Mouse (Mus musculus): ENCODE data around the gene Krtap1-5.
A peak's percentile ranks its signal among the peaks of the same experiment; 100 is the strongest.
"Not testable (repeated sequence)": the region's sequence is repeated elsewhere in the genome, so short reads cannot be mapped to it uniquely, and the experiment has no call there.

The Krtap1-5 gene

DNA sequence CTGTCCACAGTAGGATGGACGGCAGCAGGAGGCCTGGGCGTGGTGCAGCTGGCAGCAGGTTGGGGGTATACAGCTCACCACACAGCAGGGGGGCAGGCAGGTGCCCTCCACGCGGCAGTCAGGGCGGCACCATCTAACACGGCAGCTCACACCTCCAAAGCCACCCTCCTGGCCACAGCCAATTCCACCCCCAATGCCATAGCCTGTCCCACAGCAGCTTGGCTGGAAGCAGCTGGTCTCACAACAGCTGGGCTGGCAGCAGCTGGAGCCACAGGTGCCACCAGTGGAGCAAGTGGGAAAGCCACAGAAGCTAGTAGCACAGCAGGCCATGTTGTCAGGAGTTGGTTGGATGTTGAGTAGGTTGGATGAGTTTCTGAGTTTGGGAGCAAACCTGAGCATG, at the start of gene Krtap1-5:
Krtap1-5 (minus strand) TSS at position 381 of the 400 bp plus-strand sequence.
- DNase-seq = no peak

DNA sequence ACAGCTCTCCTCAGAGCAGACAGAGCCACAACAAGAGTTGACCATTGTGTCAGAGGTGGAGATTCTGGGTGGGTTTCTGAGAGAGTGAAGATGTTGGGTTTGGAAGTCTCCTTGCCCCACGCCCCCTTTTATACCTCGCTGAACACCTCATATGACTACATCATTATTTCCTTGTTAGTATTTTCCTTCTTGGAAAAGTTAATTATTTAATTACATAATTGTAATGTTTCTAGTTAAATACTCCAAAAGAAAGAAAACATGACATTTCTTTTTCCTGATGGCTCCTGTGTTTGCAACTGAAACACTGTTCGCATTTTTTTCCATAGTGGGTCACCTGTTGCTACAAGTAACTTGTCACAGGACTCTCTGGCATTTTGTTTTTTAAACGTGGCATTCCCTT, 47.3 kb upstream of the Krtap1-5 start, which contains the start of gene Krtap4-1:
Krtap4-1 (minus strand) TSS at position 101 of the 400 bp plus-strand sequence.
- DNase-seq = no peak

DNA sequence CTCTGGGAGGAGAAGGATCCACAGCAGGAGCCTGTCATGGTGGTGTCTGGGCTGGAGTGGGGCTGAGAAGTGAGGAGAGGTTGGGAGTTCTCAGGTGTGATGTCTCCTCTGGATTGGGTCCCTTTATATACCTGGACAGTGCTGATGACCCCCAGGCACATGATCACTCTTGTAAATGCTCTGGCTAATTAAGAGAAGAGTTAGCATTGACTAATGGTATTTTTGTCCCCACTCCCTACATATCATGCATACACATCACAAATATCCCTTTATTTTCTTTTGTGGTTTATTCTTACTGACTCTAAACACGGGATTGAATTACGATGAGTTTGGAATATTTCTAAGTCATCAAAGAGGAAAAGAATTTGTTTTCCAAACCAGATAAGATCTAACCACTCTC, 39.5 kb upstream of the Krtap1-5 start, which contains the start of gene Gm11562:
Gm11562 (minus strand) TSS at position 101 of the 400 bp plus-strand sequence.
- DNase-seq = no peak

DNA sequence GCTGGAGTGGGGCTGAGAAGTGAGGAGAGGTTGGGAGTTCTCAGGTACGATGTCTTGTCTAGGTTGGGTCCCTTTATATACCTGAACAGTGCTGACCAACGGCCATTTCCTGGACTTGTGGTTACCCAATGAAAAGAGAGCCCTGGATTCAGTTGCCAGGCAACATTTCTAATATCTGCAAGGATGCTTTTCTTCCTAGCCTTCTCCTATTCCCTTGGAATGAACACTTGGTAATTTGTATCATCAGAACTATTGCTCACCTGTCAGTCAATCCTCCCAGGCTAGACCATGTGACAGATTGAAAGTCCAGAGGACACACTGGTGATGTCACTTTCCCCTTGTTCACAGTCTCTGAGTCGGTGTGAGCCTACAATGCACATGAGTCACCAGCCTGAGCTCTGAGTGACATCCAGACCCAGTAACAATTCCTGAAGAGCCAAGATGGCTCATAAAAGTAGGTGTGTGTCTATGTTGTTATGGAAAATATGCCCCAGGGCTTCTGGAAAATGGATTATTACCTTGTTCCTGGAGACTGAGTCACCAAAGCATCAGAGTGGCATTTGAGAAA, 34.1 kb upstream of the Krtap1-5 start, which contains the start of gene Krtap2-4:
Krtap2-4 (minus strand) TSS at position 51 of the 568 bp plus-strand sequence.
- no peak for DNase-seq

DNA sequence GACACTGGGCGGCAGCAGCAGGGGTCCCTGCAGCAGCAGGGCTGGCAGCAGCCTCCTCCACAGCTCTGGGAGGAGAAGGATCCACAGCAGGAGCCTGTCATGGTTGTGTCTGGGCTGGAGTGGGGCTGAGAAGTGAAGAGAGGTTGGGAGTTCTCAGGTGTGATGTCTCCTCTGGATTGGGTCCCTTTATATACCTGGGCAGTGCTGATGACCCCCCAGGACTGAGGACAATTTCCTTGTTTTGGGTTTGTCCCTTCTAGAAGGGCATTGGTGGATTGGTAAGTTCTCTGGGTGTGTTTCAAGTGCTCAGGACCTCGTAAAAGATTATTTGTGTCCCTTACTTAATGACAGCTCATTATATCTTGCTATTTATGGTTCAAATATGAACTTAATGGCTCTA, 29.3 kb upstream of the Krtap1-5 start, which contains the start of gene Gm11937:
Gm11937 (minus strand) TSS at position 101 of the 400 bp plus-strand sequence.
- not testable (repeated sequence) for DNase-seq

DNA sequence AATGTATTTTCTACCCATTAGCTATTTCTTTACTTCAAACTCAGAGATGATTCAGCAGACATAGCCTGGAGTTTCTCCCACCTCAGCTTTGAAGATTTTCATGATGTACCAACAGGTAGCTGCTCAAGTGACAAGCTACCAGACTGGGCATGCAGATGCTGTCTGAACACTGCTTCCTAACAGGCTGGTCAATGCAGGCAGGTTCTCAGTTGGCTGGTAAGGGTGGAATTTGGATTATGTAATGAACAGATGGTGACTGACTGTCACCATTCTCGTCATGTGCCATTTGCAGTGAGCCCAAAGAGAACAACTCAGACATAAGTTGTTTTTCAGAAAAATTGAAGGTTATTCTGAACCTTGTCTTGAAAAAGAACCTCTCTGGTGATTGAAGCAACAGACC, 28.3 kb upstream of the Krtap1-5 start:
- DNase-seq = no peak

DNA sequence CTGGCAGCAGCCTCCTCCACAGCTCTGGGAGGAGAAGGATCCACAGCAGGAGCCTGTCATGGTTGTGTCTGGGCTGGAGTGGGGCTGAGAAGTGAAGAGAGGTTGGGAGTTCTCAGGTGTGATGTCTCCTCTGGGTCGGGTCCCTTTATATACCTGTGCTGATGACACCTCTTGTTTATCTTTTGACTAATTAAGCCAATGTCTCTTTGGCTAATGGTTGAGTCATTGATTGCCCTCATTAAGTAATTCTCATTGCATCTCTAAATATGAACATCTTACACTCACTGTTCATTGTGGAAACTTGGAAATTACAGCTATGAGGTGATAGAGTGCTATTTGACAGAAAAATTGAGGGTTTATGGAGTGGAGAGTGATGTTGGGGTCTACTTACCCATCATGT, 22.4 kb upstream of the Krtap1-5 start, which contains the start of gene Gm11938:
Gm11938 (minus strand) TSS at position 101 of the 400 bp plus-strand sequence.
- DNase-seq = not testable (repeated sequence)

DNA sequence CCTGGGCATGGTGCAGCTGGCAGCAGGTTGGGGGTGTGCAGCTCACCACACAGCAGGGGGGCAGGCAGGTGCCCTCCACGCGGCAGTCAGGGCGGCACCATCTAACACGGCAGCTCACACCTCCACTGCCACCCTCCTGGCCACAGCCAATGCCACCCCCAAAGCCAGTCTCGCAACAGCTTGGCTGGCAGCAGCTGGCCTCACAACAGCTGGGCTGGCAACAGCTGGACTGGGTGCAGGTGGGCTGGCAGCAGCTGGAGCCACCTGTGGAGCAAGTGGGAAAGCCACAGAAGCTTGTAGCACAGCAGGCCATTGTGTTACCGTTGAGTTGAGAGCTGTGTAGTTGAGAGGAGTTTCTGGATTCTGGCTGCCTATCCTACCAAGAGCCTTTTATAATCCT, 16.9 kb upstream of the Krtap1-5 start, which contains the start of gene Krtap9-3:
Krtap9-3 (minus strand) TSS at position 364 of the 400 bp plus-strand sequence.
- DNase-seq = not testable (repeated sequence)

DNA sequence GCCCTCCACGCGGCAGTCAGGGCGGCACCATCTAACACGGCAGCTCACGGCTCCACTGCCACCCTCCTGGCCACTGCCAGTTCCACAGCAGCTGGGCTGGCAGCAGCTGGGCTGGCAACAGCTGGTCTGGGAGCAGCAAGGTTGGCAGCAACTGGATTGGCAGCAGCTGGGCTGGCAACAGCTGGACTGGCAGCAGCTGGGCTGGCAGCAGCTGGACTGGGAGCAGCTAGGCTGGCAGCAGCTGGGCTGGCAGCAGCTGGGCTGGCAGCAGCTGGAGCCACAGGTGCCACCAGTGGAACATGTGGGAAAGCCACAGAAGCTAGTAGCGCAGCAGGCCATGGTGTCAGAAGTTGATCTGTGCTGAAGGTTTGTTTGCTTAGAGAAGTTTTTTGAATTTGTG, 10.2 kb upstream of the Krtap1-5 start, which contains the start of gene Krtap1-3:
Krtap1-3 (minus strand) TSS at position 359 of the 400 bp plus-strand sequence.
- DNase-seq = no peak

DNA sequence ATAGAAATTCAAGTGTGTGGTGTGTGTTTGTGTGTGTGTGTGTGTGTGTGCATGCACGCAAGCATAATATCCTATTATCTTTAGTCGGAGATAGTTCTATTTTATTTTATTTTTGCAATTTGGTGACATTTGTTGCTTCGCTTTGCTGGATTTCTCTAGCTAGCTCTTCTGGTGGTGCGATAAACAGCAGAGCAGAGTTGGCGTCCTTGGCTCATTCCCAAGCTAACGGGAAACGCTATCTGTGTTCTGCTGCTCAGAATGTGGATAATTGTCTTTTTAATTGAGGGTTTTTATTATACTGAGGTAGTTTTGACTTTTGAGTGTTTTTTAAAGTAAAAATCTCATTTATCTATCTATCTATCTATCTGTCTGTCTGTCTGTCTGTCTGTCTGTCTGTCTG, 4.3 kb upstream of the Krtap1-5 start:
- no peak for DNase-seq

DNA sequence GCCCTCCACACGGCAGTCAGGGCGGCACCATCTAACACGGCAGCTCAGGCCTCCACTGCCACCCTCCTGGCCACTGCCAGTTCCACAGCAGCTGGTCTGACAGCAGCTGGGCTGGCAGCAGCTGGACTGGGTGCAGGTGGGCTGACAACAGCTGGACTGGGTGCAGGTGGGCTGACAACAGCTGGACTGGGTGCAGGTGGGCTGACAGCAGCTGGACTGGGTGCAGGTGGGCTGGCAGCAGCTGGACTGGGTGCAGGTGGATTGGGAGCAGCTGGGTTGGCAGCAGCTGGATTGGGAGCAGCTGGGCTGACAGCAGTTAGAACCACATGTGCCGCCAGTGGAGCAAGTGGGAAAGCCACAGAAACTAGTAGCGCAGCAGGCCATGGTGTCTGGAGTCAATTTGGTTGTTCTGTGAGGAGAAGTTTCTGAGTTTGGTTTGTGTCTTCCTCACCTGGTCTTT, 2.5 kb upstream of the Krtap1-5 start, which contains the start of gene Krtap1-4:
Krtap1-4 (minus strand) TSS at position 410 of the 460 bp plus-strand sequence.
- DNase-seq = no peak

DNA sequence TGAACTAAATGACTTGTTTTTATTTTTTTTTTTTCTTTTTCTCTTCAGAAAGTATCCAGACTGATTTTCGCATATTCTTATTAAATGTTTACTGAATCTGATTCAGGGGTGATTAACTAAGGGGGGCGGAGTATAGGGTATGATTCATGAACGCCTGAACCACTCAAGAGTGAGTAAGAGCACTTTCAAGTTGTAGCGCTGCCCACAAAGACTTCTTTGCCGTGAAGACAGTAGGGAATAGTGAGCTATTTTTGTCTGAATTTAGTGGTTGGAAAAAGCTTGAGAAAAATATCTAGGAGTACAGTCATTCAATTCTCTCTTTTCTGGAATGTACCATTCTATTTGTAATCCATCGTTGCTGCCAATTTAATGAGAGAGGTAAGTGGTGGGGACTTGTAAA, 748 bp upstream of the Krtap1-5 start:
- DNase-seq = no peak

DNA sequence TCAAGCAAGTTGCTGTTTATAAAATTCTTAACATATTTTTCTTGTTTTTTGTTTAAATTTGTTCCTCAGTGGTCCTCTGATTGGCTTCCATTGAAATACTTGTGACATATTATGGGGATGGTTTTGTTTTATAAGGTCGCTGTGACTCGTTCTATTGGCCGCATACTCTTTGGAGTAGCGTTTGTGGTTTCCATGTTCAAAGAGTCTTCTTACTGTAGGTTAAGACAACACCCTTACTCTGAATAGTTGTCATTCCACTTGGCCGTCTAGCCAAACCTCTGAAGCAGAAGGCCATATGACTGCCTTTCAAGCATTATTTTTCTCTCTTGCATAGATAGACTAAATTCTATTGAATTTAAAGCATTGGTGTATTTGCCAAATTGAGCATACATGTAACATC, 235 bp upstream of the Krtap1-5 start:
- no peak for DNase-seq

DNA sequence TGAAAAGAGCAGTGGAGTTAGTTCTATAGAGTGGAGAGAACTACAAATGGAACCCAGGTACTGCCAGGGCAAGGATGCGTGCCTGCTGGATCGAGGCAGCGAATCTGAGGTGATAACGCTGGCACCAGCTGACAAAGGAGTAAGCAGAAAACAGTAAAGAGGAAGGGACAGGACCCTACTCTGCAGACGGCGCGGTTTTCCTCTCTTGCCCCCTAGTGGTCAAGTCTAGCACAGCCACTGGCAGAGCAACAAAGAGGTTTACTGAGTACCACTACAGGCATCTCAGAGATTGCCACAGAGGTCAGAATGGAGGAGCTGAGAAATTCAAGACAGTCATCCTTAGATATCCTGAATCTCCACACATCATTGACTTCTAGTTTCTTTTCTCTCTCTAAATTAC, 6.7 kb downstream of the Krtap1-5 start:
- DNase-seq = peak; percentile 11 to 16

DNA sequence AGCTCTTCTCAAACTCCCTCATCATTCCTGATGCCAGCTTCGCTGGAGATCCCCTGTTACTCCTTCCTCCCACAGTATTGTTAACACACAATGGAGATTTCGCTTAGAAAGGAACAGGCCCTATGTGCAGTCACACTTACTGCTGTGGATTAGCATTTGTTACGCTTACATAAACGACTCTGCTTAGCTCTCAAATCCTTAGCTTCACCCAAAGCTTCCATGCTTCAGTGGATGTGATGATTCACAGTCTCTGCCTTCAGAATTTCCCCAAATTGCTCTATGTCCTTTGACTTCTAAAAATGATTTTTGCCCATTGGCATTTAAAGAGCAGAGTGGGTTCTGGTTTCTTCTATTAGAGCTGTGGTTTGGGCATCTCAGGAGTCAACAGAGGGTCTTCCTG, 7.7 kb downstream of the Krtap1-5 start:
- DNase-seq = no peak

DNA sequence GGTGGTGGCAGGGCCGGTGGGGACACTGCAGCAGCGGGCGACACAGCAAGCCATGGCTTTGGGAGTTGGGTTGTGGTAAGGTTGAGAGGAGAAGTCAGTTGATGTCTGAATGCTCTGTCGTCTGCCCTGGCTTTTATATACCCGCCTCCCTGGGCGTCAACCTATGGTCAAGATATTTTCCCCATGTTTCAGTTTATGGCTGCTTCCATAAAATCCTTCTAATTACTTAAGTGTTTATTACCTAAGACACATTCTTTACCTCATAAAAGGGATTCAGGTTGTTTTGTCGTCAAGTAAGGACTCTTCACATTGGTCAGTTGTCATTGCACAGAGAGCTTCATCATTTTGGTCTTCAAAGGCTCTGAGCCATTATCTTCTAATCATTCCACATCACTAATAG, 14.3 kb downstream of the Krtap1-5 start, which contains the start of gene Krtap3-1:
Krtap3-1 (minus strand) TSS at position 101 of the 400 bp plus-strand sequence.
- DNase-seq = no peak

DNA sequence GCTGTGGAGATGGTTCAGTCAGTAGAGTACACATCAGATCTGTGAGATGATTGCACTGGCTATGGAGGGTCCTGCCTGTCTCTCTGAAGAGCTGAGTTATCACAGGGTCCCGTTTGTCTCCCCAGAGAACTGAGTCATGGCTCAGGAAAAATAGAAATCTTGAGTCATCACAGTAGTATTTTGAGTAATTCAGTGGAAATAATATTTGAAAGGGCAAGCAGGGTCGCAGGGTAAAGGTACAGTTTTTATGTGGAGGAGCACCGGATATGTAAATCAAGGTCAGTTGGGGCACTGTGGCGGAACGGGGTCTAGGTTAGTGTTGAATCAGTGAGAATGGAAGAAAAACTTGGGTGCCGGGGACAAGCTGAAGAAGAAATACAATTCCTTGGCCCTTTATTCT, 18.2 kb downstream of the Krtap1-5 start:
- DNase-seq = no peak

DNA sequence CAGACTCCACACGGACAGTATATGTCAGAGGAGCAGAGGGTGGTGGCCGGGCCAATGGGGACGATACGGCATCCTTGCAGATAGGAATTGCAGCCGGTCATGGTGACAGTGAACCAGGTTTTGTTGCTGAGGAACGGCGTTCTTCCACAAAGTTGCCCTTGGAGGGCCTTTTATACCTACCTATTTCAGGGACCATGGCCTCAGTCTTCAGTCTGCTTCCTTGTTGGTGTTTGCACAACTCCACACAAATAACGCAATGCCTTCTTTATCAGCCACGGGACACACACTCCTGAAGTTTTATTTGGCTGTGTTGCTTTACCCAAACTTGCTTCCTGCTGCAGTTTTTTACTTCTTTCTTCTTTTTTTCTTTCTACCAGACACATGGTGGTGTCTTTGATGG, 21.4 kb downstream of the Krtap1-5 start, which contains the start of gene Gm11939:
Gm11939 (minus strand) TSS at position 101 of the 400 bp plus-strand sequence.
- DNase-seq = no peak

DNA sequence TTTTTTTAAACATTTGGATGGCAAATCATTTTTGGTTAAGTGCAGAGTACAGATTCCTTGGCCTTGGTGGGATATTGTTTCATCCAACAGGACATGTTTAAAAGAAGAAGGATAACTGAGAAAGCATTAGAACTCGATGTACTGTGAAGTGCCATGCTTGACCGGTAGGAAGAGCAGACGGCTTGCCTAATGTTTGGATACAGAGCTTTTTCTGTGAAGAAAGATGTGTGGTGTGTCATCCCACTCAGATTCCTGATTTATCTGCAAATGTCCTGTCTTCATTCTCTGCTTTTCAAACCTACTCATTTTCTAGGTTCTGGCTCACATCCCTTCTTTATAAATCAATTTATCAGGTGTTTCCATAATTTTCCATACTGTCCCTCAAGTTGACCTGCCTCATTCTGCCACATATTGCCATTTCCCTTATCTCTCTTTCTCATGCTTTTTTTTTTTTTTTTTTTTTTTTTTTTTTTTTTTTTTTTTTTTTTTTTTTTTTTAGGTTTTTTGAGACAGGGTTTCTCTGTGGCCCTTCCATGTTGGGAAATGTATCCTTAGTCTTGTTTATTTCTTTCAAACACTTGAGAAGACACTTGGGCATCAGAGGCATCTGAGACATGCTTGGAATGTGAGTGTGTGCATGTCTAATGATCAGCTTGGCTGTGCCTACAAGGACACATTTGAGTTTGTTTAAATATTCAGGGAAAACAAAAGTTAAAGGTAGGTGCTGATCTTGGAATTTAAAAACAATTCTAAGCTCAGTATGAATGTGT, 22.7 kb downstream of the Krtap1-5 start:
- no peak for DNase-seq

DNA sequence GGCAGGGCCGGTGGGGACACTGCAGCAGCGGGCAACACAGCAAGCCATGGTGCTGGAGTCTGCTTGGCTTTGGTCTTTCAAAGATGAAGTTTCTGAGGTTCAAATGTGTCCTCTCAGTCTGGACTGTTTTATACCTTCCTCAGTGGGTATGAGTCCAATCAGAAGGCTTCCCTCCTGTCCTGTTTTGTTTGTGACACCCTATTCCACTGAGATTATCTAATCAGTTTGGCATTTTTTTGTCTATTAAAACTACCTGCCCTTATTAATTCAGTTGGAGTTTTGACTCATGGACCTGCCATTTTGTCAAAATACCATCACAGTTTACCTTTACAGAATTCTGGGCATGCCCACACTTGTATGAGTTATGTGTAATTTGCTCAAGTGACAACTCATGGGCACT, 24.1 kb downstream of the Krtap1-5 start, which contains the start of gene Krtap3-2:
Krtap3-2 (minus strand) TSS at position 101 of the 400 bp plus-strand sequence.
- no peak for DNase-seq

DNA sequence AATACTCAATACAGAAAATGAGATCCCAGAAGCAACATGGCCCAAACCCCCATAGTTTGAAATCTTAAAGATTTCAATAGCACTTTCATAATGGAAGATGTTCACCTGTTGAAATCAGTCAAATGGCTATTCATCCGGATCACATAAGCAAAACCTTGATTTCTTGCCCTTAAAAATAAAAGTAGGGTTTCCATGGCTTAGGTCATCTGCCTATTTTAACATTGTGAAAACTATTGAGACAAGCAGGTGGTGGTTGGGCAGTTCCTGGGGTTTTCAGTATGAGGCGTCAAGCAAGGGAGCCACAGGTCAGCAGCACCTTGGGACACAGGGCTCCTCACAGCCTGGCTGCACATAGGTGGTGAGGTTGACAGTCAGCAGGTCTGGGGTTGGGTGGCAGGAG, 24.6 kb downstream of the Krtap1-5 start:
- no peak for DNase-seq

DNA sequence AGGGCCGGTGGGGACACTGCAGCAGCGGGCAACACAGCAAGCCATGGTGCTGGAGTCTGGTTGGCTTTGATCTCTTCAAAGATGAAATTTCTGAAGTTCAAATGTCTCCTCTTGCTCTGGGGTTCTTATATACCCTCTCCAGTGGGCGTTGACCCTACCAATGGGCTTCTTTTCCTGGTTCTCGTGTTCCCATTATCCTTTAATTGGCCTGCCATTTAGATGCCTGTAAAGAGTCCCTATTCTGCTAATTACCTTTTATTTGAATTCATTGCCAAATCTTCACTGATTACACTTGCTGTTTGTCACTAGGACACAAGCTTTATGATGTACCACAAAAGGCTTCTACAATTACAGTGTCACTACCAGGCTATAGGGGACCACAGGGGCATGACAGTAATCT, 30.1 kb downstream of the Krtap1-5 start, which contains the start of gene Krtap3-3:
Krtap3-3 (minus strand) TSS at position 101 of the 400 bp plus-strand sequence.
- no peak for DNase-seq

DNA sequence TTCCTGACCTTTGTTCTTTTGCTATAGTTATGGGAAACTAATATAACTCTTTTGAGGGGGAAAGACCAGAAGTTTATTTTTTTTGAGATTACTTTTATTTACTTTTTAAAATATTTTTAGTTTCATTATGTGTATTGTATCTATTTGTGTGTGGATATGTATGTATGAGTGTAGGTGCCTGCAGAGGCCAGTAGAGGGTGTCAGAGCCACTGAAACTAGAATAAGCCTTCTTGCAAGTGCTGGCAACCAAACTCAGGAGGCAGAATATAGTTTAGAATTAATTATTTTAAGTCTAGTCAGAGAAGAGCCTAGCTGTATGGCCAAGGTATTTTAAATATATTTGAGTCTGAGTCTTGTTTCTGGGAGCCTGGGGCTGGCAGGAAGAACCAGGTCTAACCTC, 32.9 kb downstream of the Krtap1-5 start:
- no peak for DNase-seq
